Mouse (Mus musculus): ENCODE results near the gene Usp19.

DNA sequence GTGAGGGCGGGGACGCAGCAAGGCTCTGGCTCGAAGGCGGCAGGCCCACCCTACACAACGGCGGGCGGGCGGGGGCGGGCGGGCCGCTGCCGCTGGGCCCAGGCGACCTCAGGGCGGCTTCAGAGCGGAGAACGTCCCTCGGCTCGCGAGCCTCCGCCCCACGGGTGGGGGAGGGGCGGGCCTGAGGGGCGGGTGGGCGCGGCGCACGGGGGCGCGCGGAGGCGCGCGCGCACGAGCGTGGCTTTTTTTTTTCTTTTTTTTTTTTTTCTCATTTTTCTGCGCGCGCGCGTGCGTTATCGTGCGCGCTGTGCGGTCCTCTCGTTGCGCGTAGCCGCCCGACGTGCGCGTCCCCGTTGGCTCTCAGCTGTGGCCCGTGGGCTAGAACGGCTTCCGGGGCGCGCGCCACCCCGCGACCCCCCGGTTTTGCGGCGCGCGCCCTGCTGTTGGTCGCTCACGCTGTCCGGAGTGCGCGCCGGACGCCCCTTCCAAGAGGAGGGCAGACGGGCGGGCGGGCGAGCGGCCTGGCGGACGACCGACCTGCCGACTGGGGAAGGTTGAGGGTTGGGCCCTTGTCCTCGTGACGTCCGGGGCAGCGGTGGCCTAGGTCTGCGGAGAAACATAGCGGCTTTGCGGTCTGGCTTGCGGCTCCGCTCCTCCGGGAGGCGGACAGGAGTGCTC lies 27.0 kb downstream of the Usp19 start:
- no peak for TF ChIP-seq CTCF (IDR thresholded peaks at IDR 0.05; ENCODE audit: insufficient read depth, low read length)
- no peak for TF ChIP-seq POLR2A (IDR thresholded peaks at IDR 0.05; ENCODE audit: borderline replicate concordance, extremely low read depth, low read depth, low read length)

All from lung, adult 2 months (tissue).